Mouse (Mus musculus) liver, postnatal 0 days (tissue): ENCODE measurements at regions not wholly inside any gene's neighbourhood (a gene's known extent, or its start where the extent isn't known, plus 50 kb on each side); places are given as distances from the start of the nearest gene placed in this dataset.

ENCODE experiments used
- ATAC-seq: fragments of 200-750 bp; cut with Nextera tagmentation; 2 replicates; pipeline ENCODE4 v1.8.0; 2017; ENCODE audit warnings: mild to moderate bottlenecking, moderate library complexity
- DNase-seq: peaks from one replicate; pipeline ENCODE4 v3.0.0-alpha.2; 2016
- H3K27ac ChIP-seq: fragments of 300-500 bp; sonication (generic); 2 replicates; pipeline ENCODE4 v1.5.1; 2014; ENCODE audit warnings: antibody characterized with exemption, moderate library complexity, mild to moderate bottlenecking, low read depth
- H3K27me3 ChIP-seq: fragments of 300-500 bp; sonication (generic); 2 replicates; pipeline ENCODE4 v1.6.1; 2014; ENCODE audit warnings: low read length, control low read depth, mixed read lengths; ENCODE audit not compliant: insufficient read depth
- H3K36me3 ChIP-seq: fragments of 300-500 bp; sonication (generic); replicated peaks from 2 replicates; pipeline ENCODE4 v1.6.1; 2014; ENCODE audit warnings: mild to moderate bottlenecking, control low read depth, low read length, moderate library complexity, mixed read lengths; ENCODE audit not compliant: insufficient read depth
- H3K4me1 ChIP-seq: fragments of 300-500 bp; sonication (generic); 2 replicates; pipeline ENCODE4 v1.6.1; 2014; ENCODE audit warnings: antibody characterized with exemption, mild to moderate bottlenecking, control low read depth; ENCODE audit not compliant: insufficient read depth
- H3K4me2 ChIP-seq: fragments of 300-500 bp; sonication (generic); 2 replicates; pipeline ENCODE4 v1.6.1; 2014; ENCODE audit warnings: low read depth, mild to moderate bottlenecking, low read length, moderate library complexity, mixed read lengths
- H3K4me3 ChIP-seq: fragments of 300-500 bp; sonication (generic); 2 replicates; pipeline ENCODE4 v1.5.1; 2014; ENCODE audit warnings: low read depth, low read length
- H3K9ac ChIP-seq: fragments of 300-500 bp; sonication (generic); replicated peaks from 2 replicates; pipeline ENCODE4 v1.6.1; 2014; ENCODE audit warnings: mild to moderate bottlenecking, moderate library complexity
- H3K9me3 ChIP-seq: fragments of 300-500 bp; sonication (generic); 2 replicates; pipeline ENCODE4 v1.6.1; 2016; ENCODE audit warnings: mild to moderate bottlenecking, control low read depth, low read length, mixed read lengths
- CTCF ChIP-seq: sonication (generic); IDR thresholded peaks from 2 replicates; pipeline ENCODE4 v1.5.1; 2016; ENCODE audit warnings: antibody characterized with exemption, low read depth
- EP300 ChIP-seq: IDR thresholded peaks from 2 replicates; pipeline ENCODE4 v1.6.1; 2016; ENCODE audit warnings: antibody characterized with exemption, low read depth, mild to moderate bottlenecking
- WGBS: fragments of 180-500 bp; shearing (Covaris S2); extraction: QIAGEN DNeasy Blood & Tissue Kit; methylation state at CpG from one replicate; pipeline ENCODE4 v1.1.7; 2014; ENCODE audit not compliant: insufficient replicate concordance; 5-methylcytosine and 5-hydroxymethylcytosine counted together

DNA sequence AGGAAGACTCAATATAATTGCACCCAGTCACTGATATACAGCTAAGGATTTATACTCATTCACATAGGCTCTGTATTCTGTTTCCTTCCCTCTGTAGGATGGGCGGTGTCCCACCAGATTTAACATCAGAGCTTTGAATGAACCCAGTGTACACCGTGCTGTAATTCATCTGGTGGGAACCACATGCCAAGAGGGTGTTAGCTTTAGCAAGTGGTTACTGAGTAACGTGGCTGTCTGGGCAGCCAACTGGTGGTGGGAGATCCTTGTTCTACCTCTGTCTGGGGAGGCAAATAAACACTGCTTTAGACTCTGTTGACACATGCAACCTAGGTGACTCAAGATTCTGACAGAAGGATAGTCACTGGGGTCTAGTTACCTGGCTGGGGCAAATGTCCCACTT, 229.6 kb upstream of the Gm12728 start:
- H3K4me1 ChIP-seq, result 0 out of 2 replicates have a peak, but pooled peaks cover 3% of the 10 kb centered on the region
- ATAC-seq, result peak; percentile 74; the same call in 1 of the 2 replicates
- no peak overlapping the region for H3K4me2 ChIP-seq
- no peaks in the 10 kb centered on the region for H3K9me3 ChIP-seq
- no peak overlapping the region for H3K4me3 ChIP-seq
- no peak for TF ChIP-seq CTCF
- DNase-seq, result peak; percentile 25
- no peaks in the 10 kb centered on the region for H3K36me3 ChIP-seq
- H3K9ac ChIP-seq, result no peak overlapping the region
- WGBS, result 50% methylated on average over 3 of the region's 3 CpGs
- H3K27me3 ChIP-seq, result no peaks in the 10 kb centered on the region
- H3K27ac ChIP-seq, result no peak overlapping the region

DNA sequence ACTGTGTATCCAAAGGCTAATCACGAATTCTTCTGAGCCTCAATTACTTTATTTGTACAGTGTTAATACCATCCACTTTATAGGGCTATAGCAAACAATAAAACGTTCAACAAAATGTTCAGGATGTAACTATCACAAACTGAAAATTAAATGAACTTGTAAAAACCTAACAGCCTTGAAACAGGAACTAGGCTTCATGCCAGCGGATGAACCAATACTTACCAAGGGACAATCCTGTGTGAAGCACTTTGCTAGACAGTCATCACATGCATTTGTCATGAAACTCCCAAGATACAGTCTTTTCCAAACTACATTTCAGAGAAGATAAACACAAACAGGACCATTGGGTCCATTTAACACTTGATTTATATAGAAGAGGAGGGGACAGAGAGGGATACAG, 228.9 kb upstream of the Gm12728 start:
- H3K4me3 ChIP-seq, result no peak overlapping the region
- H3K36me3 ChIP-seq, result no peaks in the 10 kb centered on the region
- H3K4me2 ChIP-seq, result no peak overlapping the region
- no peak overlapping the region for H3K9ac ChIP-seq
- no peak for TF ChIP-seq CTCF
- no peak for TF ChIP-seq EP300
- no peaks in the 10 kb centered on the region for H3K9me3 ChIP-seq
- H3K27ac ChIP-seq, result no peak overlapping the region
- DNase-seq (no peak), ATAC-seq (no peak)
- H3K4me1 ChIP-seq, result 0 out of 2 replicates have a peak, but pooled peaks cover 3% of the 10 kb centered on the region
- WGBS, result 61% methylated on average over 3 of the region's 3 CpGs
- H3K27me3 ChIP-seq, result no peaks in the 10 kb centered on the region

DNA sequence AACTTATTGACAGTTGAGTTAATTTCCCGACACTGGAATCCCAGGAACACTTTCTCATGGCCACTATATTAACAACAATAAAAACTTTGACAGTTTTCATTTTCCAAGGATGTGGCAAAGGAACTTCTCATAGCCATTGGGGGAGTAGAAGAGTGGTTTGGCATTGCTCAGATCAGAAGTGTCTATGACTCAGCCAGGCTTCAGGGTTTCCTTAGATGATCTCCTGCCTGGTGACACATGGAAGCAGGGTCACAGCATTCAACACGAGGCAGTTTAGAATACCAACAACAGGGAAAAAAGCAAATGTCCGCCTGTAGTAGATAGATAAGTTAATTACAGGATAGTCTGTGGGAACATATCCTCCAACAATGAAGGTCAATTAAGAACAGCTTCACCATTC, 228.1 kb upstream of the Gm12728 start:
- Histone ChIP-seq H3K36me3 (no peaks in the 10 kb centered on the region), H3K4me2 (no peak overlapping the region), H3K4me3 (no peak overlapping the region), H3K9ac (no peak overlapping the region), H3K4me1 (0 out of 2 replicates have a peak, but pooled peaks cover 3% of the 10 kb centered on the region), H3K27ac (no peak overlapping the region), H3K9me3 (no peaks in the 10 kb centered on the region), H3K27me3 (no peaks in the 10 kb centered on the region)
- DNase-seq (no peak), ATAC-seq (no peak)
- no peak for TF ChIP-seq EP300
- TF ChIP-seq CTCF, result no peak
- WGBS, result 52% methylated on average over 3 of the region's 3 CpGs

DNA sequence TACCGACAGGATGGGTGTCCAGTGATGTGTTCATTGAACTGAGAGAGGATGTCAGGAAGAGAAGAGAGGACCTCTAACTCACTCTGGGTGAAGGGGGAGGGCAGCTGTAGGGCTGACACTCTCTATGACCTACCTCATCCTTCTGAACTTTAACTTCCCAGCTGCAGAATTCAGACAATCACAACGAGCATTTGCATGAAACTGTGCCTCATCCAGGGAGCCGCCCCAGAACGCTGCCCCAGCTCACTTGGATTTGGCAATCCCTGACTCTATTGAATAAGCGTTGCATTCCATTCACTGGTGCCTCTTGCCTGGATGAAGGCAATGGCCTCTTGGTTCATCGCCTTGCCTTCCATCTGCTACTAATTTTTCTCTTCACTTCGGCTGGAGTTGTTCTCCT, 223.9 kb upstream of the Gm12728 start:
- no peak overlapping the region for H3K4me3 ChIP-seq
- DNase-seq, result no peak
- no peak overlapping the region for H3K9ac ChIP-seq
- TF ChIP-seq CTCF (no peak), EP300 (no peak)
- no peaks in the 10 kb centered on the region for H3K4me1 ChIP-seq
- H3K9me3 ChIP-seq, result no peaks in the 10 kb centered on the region
- no peak overlapping the region for H3K4me2 ChIP-seq
- H3K27me3 ChIP-seq, result no peaks in the 10 kb centered on the region
- no peaks in the 10 kb centered on the region for H3K36me3 ChIP-seq
- WGBS, result 79% methylated on average over 7 of the region's 7 CpGs
- no peak for ATAC-seq
- no peak overlapping the region for H3K27ac ChIP-seq

DNA sequence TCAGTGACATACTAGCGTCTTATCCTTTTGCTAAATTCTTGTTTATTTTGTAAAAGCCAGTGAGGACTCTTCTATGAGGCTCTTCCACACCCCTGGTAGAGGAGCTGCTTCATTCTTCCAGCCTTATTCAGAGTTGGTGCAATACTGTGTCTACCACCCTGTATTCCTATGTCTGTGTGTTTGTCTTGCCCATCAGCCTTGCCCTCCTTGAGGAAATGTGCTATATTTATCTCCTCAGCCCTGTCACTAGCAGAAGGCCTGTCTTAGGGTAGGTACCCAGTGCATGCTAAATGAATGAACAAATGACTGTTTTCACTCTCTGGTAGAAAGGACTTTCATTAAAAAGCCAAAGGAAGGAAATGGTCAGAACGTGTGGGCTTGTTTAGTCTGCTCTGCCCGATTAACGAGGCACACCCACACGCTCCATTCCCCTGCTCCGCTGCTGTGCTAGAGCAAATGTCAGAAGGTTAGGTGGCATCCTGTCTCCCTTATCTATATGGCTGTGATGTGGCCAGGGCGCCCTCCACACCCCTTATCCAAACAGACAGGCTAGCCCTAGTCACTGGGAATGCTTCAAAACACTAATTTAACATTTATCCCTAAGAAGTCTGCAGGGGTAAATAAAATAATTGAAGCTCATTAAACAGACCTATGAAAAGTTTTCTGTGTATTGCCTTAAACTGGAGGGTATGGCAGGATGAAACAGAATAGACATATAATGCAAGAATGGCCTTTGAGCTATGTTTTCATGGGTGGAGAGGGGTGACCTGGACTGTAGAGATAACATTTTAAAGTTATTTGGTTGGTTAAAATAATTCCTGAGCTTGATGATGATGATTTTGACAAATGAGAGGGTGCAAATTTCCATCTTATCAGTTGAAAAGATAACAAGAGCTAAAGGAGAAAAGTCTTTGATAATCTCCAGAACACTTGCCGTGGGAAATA, 222.9 kb upstream of the Gm12728 start:
- DNase-seq, result no peak
- no peaks in the 10 kb centered on the region for H3K4me1 ChIP-seq
- no peaks in the 10 kb centered on the region for H3K27me3 ChIP-seq
- no peak overlapping the region for H3K4me2 ChIP-seq
- H3K4me3 ChIP-seq, result no peak overlapping the region
- no peaks in the 10 kb centered on the region for H3K9me3 ChIP-seq
- peak; percentile 51 for TF ChIP-seq EP300
- no peak for TF ChIP-seq CTCF
- H3K9ac ChIP-seq, result no peak overlapping the region
- no peaks in the 10 kb centered on the region for H3K36me3 ChIP-seq
- no peak overlapping the region for H3K27ac ChIP-seq
- WGBS, result 20% methylated on average over 8 of the region's 8 CpGs
- ATAC-seq, result peak; percentile 86

DNA sequence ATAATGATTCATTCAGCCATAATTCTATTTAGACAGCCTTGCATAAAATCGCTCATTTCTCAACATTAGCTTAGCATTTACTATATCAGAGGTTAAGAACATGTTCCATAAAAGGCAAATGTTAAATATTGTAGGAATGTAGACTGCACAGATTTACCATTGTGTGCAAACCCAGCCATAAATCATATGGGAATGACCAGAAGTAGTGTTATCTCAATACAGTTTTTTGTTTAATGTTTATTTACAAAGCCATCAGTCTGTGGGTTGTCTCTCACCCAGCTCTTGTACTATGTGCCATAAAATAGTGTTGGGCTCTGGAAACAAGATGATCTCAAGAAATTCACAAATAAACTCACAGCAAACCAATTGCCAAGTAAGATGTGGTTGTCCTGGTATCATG, 220.0 kb upstream of the Gm12728 start:
- TF ChIP-seq EP300 (no peak), CTCF (no peak)
- no peak overlapping the region for H3K9ac ChIP-seq
- H3K4me2 ChIP-seq, result no peak overlapping the region
- no peaks in the 10 kb centered on the region for H3K9me3 ChIP-seq
- no peak for DNase-seq
- 74% methylated on average over 1 of the region's 1 CpGs for WGBS
- H3K27ac ChIP-seq, result no peak overlapping the region
- no peaks in the 10 kb centered on the region for H3K36me3 ChIP-seq
- H3K4me3 ChIP-seq, result no peak overlapping the region
- no peaks in the 10 kb centered on the region for H3K27me3 ChIP-seq
- no peaks in the 10 kb centered on the region for H3K4me1 ChIP-seq
- ATAC-seq, result no peak
